Mouse (Mus musculus) liver, adult 2 months (tissue): ENCODE measurements around the gene Col12a1.

Experiments
- CTCF ChIP-seq: fragments of 200-500 bp; IDR thresholded peaks from 2 replicates; pipeline ENCODE4 v1.5.1; 2011; ENCODE audit warnings: low read depth, low read length, control low read depth
- POLR2A ChIP-seq: fragments of 200-500 bp; IDR thresholded peaks from 2 replicates; pipeline ENCODE4 v1.6.1; 2011; ENCODE audit warnings: low read length, control low read depth; ENCODE audit not compliant: insufficient read depth; ENCODE audit errors: extremely low read depth

DNA sequence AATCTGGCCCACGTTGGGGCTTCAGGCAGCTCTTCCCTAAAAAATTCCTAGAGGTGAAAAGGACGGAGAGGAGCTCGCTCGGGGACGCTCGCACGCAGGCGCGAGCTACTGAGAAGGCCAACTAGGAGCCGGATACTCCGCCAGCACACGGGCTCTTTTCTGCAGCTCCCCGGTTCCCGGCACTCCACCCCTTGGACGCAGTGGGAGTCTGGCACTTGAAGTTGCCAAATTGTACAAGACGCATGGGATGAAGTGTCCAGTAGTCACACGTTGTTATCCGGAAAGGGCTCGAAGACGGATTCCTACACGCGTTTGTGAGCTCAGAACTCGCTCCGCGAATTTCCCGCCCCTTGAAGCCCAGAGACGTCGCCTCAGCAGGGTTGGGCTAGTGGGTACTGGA is 820 bp upstream of the Col12a1 start:
- TF ChIP-seq CTCF, result no peak
- TF ChIP-seq POLR2A, result no peak
